Mouse (Mus musculus): Measurements from ENCODE around the gene Gstm4.

Gene Gstm4

GRCm38 (mm10) chr3:108044394-108045140 lies at the start of gene Gstm4:
Gene Gstm4 (minus strand): TSS chr3:108044894.
- peak; percentile 79 for DNase-seq

- DNase-seq: no peak
Observed at GRCm38 (mm10) chr3:108094146-108094545, 49.5 kb upstream of the Gstm4 start.

GRCm38 (mm10) chr3:108093306-108093705 lies 48.6 kb upstream of the Gstm4 start:
- DNase-seq: no peak

GRCm38 (mm10) chr3:108092536-108093115 lies 47.9 kb upstream of the Gstm4 start, which contains the start of gene Gnat2:
Gene Gnat2 (plus strand): TSS chr3:108092789.
- DNase-seq: no peak

- DNase-seq: no peak
Observed at GRCm38 (mm10) chr3:108092030-108092429, 47.3 kb upstream of the Gstm4 start.

- DNase-seq: no peak
Observed at GRCm38 (mm10) chr3:108090561-108090960, 45.9 kb upstream of the Gstm4 start.

- DNase-seq: no peak
Observed at GRCm38 (mm10) chr3:108089916-108090315, 45.2 kb upstream of the Gstm4 start.

- no peak for DNase-seq
Observed at GRCm38 (mm10) chr3:108088842-108089380, 44.2 kb upstream of the Gstm4 start.

GRCm38 (mm10) chr3:108087329-108087728 lies 42.6 kb upstream of the Gstm4 start:
- no peak for DNase-seq

GRCm38 (mm10) chr3:108086470-108086979 lies 41.8 kb upstream of the Gstm4 start, which contains the start of gene Ampd2:
Gene Ampd2 (minus strand): TSS chr3:108086651.
- DNase-seq: peak; percentile 66

GRCm38 (mm10) chr3:108085721-108086469 lies 41.2 kb upstream of the Gstm4 start:
- peak; percentile 74 for DNase-seq

- DNase-seq: peak; percentile 93
Observed at GRCm38 (mm10) chr3:108085281-108085720, 40.6 kb upstream of the Gstm4 start.

GRCm38 (mm10) chr3:108084767-108085270 lies 40.1 kb upstream of the Gstm4 start:
- no peak for DNase-seq

GRCm38 (mm10) chr3:108083904-108084407 lies 39.3 kb upstream of the Gstm4 start:
- peak; percentile 50 for DNase-seq

- no peak for DNase-seq
Observed at GRCm38 (mm10) chr3:108083161-108083560, 38.5 kb upstream of the Gstm4 start.

GRCm38 (mm10) chr3:108082251-108082875 lies 37.7 kb upstream of the Gstm4 start:
- DNase-seq: no peak

- no peak for DNase-seq
Observed at GRCm38 (mm10) chr3:108081681-108082080, 37.0 kb upstream of the Gstm4 start.

- DNase-seq: no peak
Observed at GRCm38 (mm10) chr3:108076836-108077235, 32.1 kb upstream of the Gstm4 start.

GRCm38 (mm10) chr3:108072983-108073569 lies 28.4 kb upstream of the Gstm4 start:
- no peak for DNase-seq

- peak; percentile 68 for DNase-seq
Observed at GRCm38 (mm10) chr3:108070295-108071293, 25.9 kb upstream of the Gstm4 start.
